Mouse (Mus musculus) lung, postnatal 14 days (tissue): ENCODE measurements around the gene Il22ra1.
"Not testable (repeated sequence)": the region's sequence is repeated elsewhere in the genome, so short reads cannot be mapped to it uniquely, and the experiment has no call there.

Experiments
- DNase-seq: peaks from one replicate; pipeline ENCODE4 v3.0.0; 2021

Gene Il22ra1

DNA sequence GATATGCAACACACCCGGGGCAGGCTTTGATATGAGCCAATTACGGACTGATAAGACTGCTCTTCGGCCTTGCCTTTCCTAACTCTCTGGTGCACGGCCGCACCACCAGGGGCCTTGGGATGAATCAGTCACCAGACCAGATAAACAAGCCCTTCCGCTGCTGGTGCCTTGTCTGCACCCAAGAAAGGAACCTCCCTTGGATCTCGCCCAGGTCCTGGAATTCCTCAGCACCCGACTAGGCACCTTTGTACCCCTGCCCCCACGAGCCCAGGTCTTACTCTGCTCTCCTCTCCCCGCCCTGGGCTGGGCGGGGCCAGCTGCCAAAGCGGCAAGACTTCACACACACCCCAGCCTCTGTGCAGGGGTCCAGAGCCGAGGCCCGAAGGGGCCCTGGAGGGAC lies at the start of gene Il22ra1:
TSS of gene Il22ra1 (plus strand) at position 356 of the 400 bp plus-strand sequence.
- peak; percentile 9 for DNase-seq

DNA sequence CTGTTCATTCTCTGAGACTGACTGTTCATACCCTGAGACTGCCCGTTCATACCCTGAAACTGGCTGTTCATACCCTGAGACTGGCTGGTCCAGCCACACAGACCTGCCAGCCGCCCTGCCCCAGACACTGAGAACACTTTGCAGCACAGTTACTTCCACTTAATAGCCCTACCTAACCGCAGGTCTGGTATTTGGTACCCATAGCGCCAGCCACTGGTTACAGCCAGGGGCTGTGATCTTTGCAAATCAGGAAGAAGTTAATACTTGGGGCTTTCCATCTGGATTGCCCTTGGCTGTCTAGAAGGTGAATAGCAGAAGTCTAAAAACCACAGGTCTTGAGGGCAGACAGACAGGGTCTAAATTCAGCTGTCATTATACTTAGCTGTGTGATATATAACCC lies 48.7 kb upstream of the Il22ra1 start:
- no peak for DNase-seq

DNA sequence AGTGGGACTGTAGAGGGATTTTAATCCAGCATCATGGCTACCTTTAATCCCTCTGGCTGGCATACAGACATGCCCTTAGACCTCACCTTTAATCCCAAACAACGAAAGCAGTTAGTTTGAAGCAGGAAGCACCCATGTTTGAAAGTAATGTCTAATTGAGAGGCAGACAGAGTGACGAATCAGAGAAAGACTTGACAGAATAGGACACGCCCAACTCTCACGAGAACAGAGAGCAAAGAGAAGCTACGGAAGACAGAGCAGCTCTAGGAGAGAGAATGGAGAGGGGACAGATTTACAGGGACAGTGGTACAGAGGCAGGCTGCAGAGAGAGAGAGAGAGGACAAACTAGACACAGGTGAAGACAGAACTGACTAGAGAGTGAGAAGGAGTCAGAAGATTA lies 46.2 kb upstream of the Il22ra1 start:
- DNase-seq = no peak

DNA sequence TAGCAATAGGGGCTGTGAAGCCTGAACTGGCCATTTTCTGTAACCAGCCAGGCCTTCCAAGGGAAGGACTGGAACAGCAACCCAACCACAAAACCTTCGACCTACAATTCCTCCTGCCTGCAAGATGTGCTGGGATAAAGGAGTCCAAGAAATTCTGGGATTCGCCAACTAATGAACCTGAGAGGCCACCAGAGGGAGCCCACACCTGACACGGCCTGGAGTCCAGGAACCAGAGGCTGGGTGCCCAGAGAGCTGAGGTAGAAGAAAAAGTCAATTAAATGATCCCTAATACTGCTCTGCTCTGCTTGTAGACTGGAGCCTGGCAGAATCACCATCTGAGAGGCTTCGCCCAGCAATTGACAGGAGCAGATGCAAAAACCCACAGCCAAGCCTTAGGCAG lies 44.4 kb upstream of the Il22ra1 start:
- peak; percentile 62 for DNase-seq

DNA sequence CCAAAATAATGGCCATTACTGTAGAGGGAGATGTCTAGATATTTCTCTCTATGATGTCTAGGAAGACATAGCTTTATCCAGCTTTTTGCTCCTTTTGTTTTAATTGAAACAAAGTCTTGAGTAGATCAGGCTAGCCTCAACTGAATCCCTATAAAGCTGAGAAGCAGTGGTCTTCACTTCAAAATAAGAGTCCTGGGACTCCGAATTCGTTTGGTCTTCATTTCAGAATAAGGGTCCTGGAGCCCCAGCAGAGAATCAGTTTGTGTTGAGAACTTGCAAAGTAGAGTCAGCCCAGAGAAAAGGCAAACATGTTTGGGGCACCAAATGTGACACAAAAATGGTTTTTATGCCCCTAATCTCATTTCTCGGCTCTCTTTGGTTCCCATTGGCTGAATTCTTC lies 43.2 kb upstream of the Il22ra1 start:
- no peak for DNase-seq

DNA sequence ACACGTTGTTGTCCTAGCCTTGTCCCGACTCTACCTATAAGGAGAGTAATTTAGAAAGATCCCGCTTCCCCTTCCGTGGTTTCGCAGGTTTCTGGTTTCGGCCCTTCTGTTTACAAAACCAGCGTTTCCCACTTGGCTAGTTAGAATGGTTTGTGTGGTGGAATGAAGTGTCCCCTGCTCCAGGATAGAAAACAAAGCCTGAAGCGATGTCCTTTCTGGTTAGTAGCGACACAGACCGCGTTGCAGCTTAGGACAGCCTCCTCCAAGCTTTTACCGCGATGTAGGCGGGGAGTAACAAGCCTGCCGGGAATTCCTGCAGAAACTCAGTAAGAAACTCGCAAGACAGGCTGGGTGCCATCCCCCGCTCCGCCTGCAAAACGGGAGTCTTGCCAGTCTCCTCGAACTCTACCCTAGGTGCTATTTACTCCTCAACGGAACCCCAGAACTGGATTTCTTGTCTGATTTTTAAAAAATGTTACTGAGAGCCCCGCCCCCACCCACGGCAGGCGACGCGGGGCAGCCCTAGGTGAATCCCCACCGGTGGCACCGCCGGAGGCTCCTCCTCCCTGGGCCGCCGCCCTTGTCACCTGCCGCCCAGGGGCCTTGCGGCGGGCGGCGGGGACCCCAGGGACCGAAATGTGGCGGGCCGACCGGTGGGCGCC lies 41.9 kb upstream of the Il22ra1 start, which contains the start of gene Ifnlr1:
TSS of gene Ifnlr1 (plus strand) at position 382 of the 662 bp plus-strand sequence.
- DNase-seq = peak; percentile 52

DNA sequence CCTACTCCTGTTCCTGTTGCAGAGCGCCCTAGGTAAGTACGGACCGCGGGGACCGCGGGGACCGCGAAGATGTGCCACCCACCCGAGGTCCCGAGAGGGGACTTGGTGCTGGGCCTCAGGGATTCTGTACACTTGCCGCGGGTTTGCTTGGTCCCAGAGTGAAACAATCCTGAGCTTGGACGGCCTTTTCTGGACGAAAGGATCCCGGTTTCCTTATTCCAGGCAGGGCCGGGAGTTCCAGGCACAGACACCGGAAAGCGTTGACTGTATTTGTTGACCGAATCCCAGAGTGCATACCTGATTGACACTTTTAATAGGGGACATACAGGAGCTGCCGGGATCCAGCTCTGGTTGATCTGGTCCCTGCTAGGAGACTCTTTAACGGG lies 41.4 kb upstream of the Il22ra1 start:
- DNase-seq = no peak

DNA sequence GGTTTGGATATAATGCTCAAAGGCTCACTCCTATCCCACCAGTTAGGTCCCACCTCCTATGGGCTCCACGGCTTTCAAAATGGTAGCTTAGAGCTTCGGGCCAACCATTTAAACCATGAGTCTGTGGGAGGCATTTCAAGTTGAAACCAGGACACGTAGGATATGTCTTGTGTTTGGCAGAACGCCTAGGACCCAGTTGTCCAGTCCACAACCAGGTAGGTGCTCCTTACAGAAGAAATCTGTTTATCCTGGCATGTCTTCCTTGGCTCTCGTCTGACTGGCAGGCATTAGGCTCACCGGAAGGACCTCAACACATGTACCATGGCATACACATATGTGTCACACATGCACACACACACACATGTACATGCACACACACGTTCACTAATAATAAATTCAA lies 38.2 kb upstream of the Il22ra1 start:
- no peak for DNase-seq

DNA sequence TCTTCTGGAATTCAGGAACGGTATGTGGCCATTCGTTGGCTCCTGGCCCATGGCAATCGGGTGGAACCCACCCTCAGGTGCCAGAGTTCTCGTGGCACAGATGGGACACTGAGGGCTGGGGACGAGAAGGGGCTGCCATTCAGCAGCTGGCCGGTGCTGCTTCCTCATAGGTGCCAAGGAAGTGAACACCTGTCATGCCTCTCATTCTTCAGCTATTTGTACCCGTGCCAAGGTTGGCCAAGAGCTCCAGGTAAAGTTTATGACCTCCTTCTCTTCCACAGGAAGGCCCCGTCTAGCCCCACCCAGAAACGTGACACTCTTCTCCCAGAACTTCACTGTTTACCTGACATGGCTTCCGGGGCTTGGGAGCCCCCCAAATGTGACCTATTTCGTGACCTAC lies 37.7 kb upstream of the Il22ra1 start:
- peak; percentile 59 for DNase-seq

DNA sequence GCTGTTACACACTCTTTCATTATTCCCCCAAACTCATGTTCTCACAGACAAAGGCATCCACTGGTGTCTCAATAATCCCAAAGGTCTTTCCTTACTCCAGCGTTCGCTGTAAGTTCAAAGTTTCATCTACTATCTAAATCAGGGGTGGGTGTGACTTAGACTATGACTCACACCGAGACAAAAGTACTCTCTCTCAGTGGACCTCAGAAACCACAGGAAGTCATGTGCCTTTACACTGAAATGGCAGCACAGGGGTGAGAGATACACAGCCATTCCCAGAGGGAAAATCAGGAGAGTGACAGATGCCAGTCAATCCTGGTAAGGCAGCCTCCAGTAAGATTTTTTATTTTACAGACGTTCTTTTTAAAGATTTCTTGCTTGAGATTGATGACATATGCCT lies 35.1 kb upstream of the Il22ra1 start:
- no peak for DNase-seq

DNA sequence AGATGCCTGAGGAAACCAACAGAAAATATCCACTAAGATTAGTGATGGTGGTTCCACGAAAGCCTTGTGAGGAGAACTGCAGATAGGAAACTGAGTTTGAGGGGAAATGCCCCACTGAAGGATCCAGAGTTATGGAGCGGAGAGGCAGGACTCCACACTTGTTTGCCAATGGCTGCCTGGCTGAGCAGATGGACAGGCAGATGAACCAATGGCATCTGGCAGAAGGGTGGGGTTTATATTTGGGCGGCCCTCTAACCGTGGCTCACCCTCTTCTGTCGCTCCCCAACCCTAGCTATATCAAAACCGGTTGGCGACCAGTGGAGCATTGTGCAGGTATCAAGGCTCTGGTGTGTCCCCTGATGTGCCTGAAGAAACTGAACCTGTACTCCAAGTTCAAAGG lies 29.5 kb upstream of the Il22ra1 start:
- DNase-seq = no peak

DNA sequence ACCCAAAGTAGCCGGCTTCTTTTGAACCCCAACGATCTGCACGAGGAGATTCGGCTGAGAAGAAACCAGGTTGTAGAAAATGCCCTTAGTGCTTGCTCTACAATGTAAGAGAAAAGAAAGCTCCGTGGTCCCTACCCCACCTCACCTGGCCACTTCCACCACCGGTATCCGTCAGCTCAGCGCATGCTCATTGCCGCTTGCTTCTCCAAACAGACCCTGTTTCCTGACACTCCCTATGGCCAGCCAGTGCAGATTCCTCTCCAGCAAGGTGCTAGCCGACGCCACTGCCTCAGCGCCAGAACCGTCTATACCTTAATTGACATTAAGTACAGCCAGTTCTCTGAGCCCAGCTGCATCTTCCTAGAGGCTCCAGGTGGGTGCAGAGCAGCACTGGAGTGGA lies 24.5 kb upstream of the Il22ra1 start:
- no peak for DNase-seq

DNA sequence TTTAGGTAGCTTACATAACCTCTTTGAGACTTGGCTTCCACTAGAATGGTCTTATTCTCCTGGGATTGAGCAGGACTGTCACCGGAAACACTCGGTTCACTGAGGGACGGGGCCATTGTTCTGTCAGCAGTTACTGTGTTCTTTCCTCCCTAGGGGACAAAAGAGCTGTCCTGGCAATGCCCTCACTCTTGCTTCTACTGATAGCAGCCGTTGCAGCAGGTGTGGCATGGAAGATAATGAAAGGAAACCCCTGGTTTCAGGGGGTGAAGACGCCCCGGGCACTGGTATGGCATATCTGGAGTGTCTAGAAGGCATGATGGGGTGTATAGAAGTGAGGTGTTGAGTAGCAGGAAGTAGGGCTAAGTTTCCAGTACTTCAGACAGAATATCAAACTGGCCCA lies 24.0 kb upstream of the Il22ra1 start:
- DNase-seq = no peak

DNA sequence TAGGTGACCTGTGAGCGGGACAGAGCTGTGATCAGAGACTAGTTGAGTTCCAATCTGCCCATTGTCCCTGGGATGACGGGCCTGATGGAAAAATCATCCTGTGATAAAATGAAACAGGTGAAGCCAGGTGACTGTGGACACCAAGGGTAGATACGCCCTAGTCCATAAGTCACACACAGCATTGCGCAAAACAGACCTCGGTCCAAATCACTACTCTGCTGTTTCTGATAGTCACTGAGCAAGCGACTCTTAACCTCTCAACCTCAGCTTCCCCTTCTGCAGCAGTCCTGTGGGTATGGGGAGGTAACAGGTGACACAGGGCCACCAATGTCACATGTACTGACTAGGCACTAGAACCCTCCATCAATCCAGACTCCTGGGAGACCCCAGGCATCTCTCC lies 21.9 kb upstream of the Il22ra1 start:
- DNase-seq = no peak

DNA sequence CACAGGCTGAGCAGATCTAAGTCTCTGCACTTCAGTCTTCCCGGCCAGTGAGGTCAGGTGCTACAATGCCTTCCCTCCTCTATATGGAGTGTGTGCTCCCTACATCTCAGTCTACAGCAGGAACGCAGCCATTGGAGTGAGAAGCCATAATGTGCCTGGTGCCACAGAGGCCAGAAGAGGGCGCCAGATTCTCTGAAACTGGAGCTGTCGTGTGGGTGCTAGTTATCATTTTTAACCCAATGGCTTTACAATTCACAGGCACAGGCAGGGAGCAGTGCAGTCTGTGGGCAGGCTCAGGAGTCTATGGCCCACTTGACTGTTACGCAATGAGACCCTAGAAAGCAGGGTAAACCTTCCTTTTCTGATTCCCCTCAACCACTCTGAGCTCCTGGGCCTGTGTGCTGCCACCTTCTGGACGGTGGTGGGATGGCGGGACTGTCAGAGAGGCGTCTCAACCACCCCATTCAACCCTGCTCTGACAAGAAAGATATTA lies 18.9 kb upstream of the Il22ra1 start:
- DNase-seq = peak; percentile 88

DNA sequence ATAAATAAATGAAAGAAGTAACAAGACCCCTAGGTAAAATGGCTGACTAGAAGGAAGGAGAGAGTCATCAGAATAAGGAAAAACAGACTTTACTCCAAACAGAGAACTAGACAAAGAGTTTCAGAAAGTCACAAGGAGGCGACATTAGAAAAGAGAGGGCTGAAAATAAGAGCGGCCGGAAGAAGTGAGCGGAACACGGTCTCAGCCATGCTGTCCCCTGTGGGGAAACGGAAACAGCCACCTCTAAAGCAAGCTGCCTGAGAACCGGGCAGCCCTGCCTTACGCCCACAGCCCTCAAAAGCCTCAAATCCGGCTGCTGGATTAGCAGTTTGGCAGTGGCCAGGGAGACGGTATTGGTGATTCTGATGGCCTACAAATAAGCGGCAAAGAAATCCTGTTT lies 18.4 kb upstream of the Il22ra1 start:
- DNase-seq = no peak

DNA sequence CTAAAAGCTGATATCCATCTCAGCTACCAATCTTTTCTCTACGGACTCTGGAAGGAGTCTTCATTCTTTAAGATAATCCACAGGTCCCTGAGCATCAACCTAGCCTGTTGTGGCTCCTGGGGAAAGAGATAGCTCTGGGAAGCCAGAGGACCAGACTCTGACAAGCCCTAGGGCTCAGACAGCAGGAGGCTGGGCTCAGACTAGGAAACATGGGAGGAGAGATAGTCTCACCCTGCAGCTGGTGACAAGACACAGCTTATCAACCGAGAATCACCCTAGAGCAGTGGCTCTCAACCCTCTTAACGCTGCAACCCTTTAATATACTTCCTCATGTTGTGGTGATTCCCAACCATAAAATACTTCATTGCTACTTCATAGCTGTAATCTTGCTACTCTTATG lies 17.6 kb upstream of the Il22ra1 start:
- DNase-seq = no peak

DNA sequence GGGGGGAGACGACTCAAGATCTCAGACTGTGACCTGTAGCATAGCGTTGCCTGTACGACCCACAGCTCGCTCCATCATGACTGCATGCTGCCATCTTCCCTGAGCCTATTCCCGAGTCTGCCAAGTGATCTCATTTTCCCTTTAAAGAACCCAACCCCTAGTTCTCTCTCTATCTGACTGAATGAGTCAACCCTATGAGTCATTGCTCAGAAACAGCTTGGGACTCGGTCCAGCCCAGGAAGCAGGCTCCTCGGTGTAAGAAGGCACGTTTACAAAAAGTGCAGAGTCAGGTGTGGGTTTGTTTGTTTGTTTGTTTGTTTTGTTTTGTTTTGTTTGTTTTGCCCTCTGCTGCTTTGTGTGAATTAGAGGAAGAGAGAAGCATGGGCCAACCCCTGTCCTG lies 13.2 kb upstream of the Il22ra1 start:
- DNase-seq = no peak

DNA sequence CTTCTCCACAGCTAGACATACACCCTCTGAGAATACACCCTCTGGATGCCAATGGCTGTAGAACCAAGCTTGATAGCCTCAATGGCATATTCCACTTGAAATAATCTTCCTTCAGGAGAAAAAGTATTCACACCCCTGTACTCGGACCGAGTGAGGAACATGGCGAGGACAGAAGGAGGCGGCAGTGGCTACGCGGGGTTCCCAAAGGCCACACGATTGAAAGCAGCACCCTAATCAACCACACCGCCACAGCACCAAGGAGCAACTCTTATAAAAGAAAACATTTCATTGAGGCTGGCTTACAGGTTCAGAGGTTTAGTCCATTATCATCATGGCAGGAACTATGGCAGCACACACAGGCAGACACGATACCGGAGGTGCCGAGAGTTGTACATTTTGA lies 11.5 kb upstream of the Il22ra1 start:
- not testable (repeated sequence) for DNase-seq

DNA sequence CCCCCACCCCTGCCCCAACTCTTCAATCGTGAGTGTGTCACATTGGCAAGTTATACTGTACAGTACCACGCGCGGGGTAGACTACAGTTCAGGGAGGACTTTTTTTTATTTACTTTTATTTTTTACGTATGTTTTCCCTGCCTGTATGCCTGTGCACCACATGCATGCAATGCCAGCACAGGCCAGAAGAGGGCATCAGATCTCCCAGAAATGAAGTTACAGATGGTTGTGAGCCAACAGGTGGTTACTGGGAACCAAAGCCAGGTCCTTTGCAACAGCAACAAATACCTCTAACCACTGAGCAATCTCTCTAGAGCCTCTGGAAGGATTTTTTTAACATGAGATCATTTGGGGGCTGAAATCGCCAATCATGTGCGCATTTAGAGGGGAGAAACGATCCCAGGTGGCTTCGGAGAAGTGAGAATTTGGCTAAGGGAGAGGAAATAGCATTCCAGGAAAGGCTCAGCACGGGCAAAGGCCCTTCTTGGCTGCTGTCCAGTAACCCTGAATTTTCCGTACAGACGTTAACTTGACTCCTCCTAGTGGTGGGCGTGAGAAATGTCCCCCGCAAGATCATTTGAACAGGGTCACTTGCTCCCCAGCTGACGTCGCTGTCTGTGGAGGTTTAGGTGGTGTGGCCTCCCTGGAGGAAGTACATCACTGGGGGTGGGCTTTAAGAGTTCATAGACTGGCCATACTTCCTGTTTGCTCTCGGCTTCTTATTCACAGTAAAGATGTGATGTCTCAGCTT lies 5.3 kb upstream of the Il22ra1 start:
- DNase-seq = no peak

DNA sequence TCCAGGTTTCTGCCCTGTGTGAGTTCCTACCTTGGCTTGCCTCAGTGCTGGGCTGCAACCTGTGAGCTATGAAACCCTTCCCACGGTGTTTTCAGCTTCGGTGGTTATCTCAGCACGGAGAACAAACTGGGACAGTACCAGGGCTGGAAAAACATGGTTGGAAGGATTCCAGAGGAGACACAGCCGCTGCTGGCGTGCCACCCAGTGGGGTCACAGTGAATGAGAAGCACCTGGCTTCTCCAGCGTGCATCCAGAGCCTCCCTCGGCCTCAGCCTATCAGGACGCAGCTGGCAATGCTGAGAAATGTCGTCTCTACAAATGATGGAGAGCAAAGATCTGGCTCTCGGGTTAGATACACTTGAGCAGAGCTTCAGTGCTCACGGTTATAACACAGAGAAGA lies 1.6 kb upstream of the Il22ra1 start:
- DNase-seq = no peak

DNA sequence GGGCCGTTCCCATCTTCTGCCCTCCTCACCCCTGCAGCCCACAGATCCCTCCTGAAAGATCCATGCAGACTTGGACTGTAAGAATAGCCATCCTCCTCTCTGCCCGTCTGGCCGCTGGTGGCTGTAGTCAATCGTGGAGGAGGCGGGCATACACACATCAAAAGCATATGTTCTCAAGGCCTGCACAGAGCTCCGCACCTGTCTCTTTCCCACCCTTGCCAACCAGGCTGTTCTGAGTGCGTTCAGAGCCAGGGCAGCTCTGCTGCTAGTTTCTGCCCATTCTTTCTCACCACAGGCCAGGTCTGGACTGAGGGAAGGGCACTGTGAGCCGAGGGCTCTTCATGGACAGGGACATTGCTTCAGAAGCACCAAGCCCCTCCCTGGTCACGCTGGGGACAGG lies 2.2 kb downstream of the Il22ra1 start:
- DNase-seq = no peak

DNA sequence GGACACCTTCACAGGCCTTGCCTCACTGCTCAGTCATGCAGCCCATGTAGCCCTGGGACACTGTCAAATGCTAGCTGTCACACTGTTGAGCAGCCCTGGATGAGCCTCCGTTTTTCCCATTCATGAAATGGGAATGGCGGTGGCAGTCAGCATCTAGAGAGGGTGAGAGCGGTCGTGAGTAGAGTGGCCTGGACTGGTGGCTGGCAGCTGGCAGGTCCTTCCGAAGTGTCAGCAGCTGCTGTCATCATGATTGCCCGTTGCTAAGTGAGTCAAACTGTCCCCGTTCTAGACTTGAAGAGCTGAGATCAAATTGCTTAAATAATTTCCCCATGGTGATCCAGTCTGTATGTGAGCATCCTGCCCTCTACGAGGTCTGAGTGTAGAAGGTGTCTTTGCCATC lies 3.0 kb downstream of the Il22ra1 start:
- no peak for DNase-seq

DNA sequence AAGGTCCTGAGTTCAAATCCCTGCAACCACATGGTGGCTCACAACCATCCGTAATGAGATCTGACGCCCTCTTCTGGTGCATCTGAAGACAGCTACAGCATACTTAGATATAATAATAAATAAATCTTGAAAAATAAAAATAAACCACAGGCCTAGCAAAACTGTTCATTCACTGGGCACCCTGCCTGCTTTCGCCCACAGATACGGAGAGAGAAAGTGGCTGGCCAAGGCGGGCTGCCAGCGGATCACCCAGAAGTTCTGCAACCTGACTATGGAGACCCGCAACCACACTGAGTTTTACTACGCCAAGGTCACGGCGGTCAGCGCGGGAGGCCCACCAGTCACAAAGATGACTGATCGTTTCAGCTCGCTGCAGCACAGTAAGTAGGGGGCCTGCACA lies 5.9 kb downstream of the Il22ra1 start:
- no peak for DNase-seq

DNA sequence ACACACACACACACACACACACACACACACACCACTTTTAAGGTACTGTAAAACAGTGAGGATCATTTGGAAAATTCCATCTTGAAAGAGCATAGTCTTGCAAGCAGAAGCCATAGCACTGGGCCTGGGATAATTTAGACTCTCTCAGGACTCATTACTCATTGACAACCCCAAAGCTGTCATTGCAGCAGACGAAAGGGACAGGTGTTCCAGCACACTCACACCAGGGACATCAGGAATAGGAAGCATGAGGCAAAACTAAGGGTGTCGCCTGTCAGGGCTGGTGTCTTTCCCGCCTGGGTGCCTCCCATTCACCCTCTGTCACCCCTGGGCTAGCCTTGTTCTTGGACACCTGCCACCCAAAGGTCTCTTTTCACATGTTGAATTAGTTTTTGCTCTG lies 8.9 kb downstream of the Il22ra1 start:
- DNase-seq = no peak
